Mouse (Mus musculus) spleen, adult 2 months (tissue): ENCODE results near the gene Slc5a6.

Experiments used
- CTCF ChIP-seq: fragments of 200-500 bp; IDR thresholded peaks from 2 replicates; pipeline ENCODE4 v1.5.1; 2011; ENCODE audit warnings: mild to moderate bottlenecking, inconsistent platforms; ENCODE audit not compliant: insufficient read depth, insufficient read length, insufficient replicate concordance; ENCODE audit errors: extremely low read depth
- POLR2A ChIP-seq: fragments of 200-500 bp; IDR thresholded peaks from 2 replicates; pipeline ENCODE4 v1.6.1; 2011; ENCODE audit warnings: low read depth, low read length, inconsistent platforms

- no peak for TF ChIP-seq CTCF
- no peak for TF ChIP-seq POLR2A
These were observed 17.2 kb downstream of the Slc5a6 start for GRCm38 (mm10) chr5:31031508-31031907.
